Mouse (Mus musculus) small intestine, adult 2 months (tissue): ENCODE data around the gene Fbxl13.

Experiments used
- CTCF ChIP-seq: fragments of 200-500 bp; IDR thresholded peaks from 2 replicates; pipeline ENCODE4 v1.5.1; 2012; ENCODE audit warnings: low read depth, mild to moderate bottlenecking, control low read depth, inconsistent platforms, low read length, moderate library complexity, mixed read lengths; ENCODE audit not compliant: insufficient replicate concordance, insufficient read length; ENCODE audit errors: extremely low read depth
- POLR2A ChIP-seq: fragments of 200-500 bp; IDR thresholded peaks from 2 replicates; pipeline ENCODE4 v1.6.1; 2012; ENCODE audit warnings: low read depth, mild to moderate bottlenecking, control low read depth, inconsistent platforms, low read length, moderate library complexity

GRCm38 (mm10) chr5:21500133-21500532 is 145.3 kb downstream of the Fbxl13 start:
- TF ChIP-seq CTCF, result no peak
- TF ChIP-seq POLR2A, result no peak
